Mouse (Mus musculus) neural tube, embryonic 13.5 days (tissue): ENCODE measurements around the gene Mthfd1. TPM values are rescaled to one million over a fixed set of nuclear protein-coding genes. Genes with fewer than 3 reads are reported as not detected.

Experiments
- ATAC-seq: fragments of 200-750 bp; cut with Nextera tagmentation; 2 replicates; pipeline ENCODE4 v1.8.0; 2017; ENCODE audit warnings: low read depth, mild to moderate bottlenecking, moderate TSS enrichment, moderate library complexity
- H3K27ac ChIP-seq: fragments of 300-500 bp; sonication (generic); replicated peaks from 2 replicates; pipeline ENCODE4 v1.5.1; 2015; ENCODE audit warnings: moderate library complexity, mild to moderate bottlenecking, inconsistent platforms
- H3K27me3 ChIP-seq: fragments of 300-500 bp; sonication (generic); 2 replicates; pipeline ENCODE4 v1.6.1; 2015; ENCODE audit warnings: mild to moderate bottlenecking, inconsistent platforms
- H3K36me3 ChIP-seq: fragments of 300-500 bp; sonication (generic); 2 replicates; pipeline ENCODE4 v1.6.1; 2015; ENCODE audit warnings: mild to moderate bottlenecking, inconsistent platforms
- H3K4me1 ChIP-seq: fragments of 300-500 bp; sonication (generic); replicated peaks from 2 replicates; pipeline ENCODE4 v1.6.1; 2015; ENCODE audit warnings: inconsistent platforms
- H3K4me2 ChIP-seq: fragments of 300-500 bp; sonication (generic); 2 replicates; pipeline ENCODE4 v1.6.1; 2015; ENCODE audit warnings: inconsistent platforms, mild to moderate bottlenecking, moderate library complexity
- H3K4me3 ChIP-seq: fragments of 300-500 bp; sonication (generic); 2 replicates; pipeline ENCODE4 v1.5.1; 2015; ENCODE audit warnings: mild to moderate bottlenecking, inconsistent platforms
- H3K9ac ChIP-seq: fragments of 300-500 bp; sonication (generic); 2 replicates; pipeline ENCODE4 v1.6.1; 2015; ENCODE audit warnings: moderate library complexity, mild to moderate bottlenecking, inconsistent platforms
- H3K9me3 ChIP-seq: fragments of 300-500 bp; sonication (generic); 2 replicates; pipeline ENCODE4 v1.6.1; 2016; ENCODE audit warnings: inconsistent platforms
- WGBS: fragments of 180-500 bp; shearing (Covaris S2); methylation state at CpG from one replicate; pipeline ENCODE4 v1.1.7; 2015; 5-methylcytosine and 5-hydroxymethylcytosine counted together
- polyA plus RNA-seq: library from polyadenylated mRNA; unstranded; fragments of >200 nt; fragmentation: Nextera tagmentation; extraction: Ambion mirVana; gene quantifications from 2 replicates; pipeline ENCODE4 v1.2.1, GENCODE M21; 2015

Mthfd1 gene
- polyA plus RNA-seq, 1 experiment from 2014 or later = 23.1 TPM

- no peaks in the 10 kb centered on the region for H3K27me3 ChIP-seq
- no peak overlapping the region for H3K27ac ChIP-seq
- WGBS = 90% methylated on average over 8 of the region's 8 CpGs
- H3K4me3 ChIP-seq = no peak overlapping the region
- ATAC-seq = no peak
- H3K4me2 ChIP-seq = no peak overlapping the region
- no peak overlapping the region for H3K9ac ChIP-seq
- H3K4me1 ChIP-seq = no peaks in the 10 kb centered on the region
- no peaks in the 10 kb centered on the region for H3K36me3 ChIP-seq
- no peaks in the 10 kb centered on the region for H3K9me3 ChIP-seq
Measured at GRCm38 (mm10) chr12:76244981-76245380, 10.1 kb upstream of the Mthfd1 start.

DNA sequence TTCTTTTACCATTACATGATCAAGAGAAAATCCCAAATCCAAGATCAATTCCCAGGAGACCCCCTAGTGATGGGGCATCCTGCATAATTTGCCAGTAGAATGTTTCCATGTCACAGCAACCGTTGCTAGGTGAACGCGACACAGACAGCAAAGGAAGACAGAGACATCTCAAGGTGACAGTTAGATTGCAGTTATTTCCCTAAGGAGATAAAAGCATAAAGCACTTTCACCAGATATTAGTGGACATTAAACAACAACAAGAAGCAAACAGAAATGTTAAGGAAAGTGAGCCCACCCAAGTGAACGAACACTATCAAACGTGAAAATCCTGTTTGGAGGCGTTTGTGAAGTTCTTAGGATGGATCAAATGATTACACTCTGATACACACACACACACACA, 8.5 kb upstream of the Mthfd1 start, which contains the start of gene Tex21:
TSS of gene Tex21 (minus strand) at position 101 of the 400 bp plus-strand sequence.
- H3K4me1 ChIP-seq = no peaks in the 10 kb centered on the region
- no peaks in the 10 kb centered on the region for H3K36me3 ChIP-seq
- no peak within 1 kb of the TSS for H3K27ac ChIP-seq
- H3K4me3 ChIP-seq = no peak within 1 kb of the TSS
- no peak within 1 kb of the TSS for H3K9ac ChIP-seq
- H3K9me3 ChIP-seq = no peaks in the 10 kb centered on the region
- 74% methylated on average over 6 of the region's 6 CpGs for WGBS
- no peak for ATAC-seq
- H3K4me2 ChIP-seq = no peak within 1 kb of the TSS
- no peaks in the 10 kb centered on the region for H3K27me3 ChIP-seq

GRCm38 (mm10) chr12:76253090-76253489, 2.0 kb upstream of the Mthfd1 start:
- Histone ChIP-seq H3K27me3 (peaks cover 11% of the 10 kb centered on the region), H3K9me3 (no peaks in the 10 kb centered on the region), H3K36me3 (no peaks in the 10 kb centered on the region), H3K9ac (no peak overlapping the region), H3K4me1 (peaks cover 19% of the 10 kb centered on the region), H3K4me2 (no peak overlapping the region), H3K27ac (no peak overlapping the region), H3K4me3 (no peak overlapping the region)
- no peak for ATAC-seq
- WGBS = 88% methylated on average over 1 of the region's 1 CpGs

GRCm38 (mm10) chr12:76253591-76253990, 1.5 kb upstream of the Mthfd1 start:
- WGBS = 84% methylated on average over 2 of the region's 2 CpGs
- Histone ChIP-seq H3K27me3 (peaks cover 11% of the 10 kb centered on the region), H3K9ac (no peak overlapping the region), H3K27ac (no peak overlapping the region), H3K4me1 (peaks cover 19% of the 10 kb centered on the region), H3K4me3 (no peak overlapping the region), H3K9me3 (no peaks in the 10 kb centered on the region), H3K36me3 (no peaks in the 10 kb centered on the region), H3K4me2 (no peak overlapping the region)
- no peak for ATAC-seq

DNA sequence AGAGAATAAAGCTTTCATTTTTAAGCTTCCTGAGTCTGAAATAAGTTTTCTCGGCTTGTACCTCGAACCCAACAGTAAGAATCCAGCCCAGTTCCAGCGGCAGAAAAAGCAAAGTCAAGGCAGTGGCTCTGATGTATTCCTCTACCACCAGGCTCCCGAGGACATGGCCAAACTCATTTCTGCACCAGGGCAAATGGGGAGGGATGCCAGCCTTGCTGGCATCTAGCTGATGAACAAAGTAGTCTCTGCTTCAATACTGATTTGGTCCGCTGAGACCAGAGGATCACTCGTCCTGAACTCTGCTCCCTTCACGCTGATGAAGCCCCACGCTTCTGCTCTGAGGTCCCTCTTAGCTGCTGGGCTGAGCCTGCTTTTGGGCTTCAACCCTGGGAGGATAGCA, 1.1 kb upstream of the Mthfd1 start:
- H3K4me1 ChIP-seq = peaks cover 19% of the 10 kb centered on the region
- no peak overlapping the region for H3K4me3 ChIP-seq
- ATAC-seq = no peak
- no peak overlapping the region for H3K27ac ChIP-seq
- H3K36me3 ChIP-seq = no peaks in the 10 kb centered on the region
- no peak overlapping the region for H3K4me2 ChIP-seq
- H3K9me3 ChIP-seq = no peaks in the 10 kb centered on the region
- peaks cover 11% of the 10 kb centered on the region for H3K27me3 ChIP-seq
- WGBS = 80% methylated on average over 8 of the region's 8 CpGs
- H3K9ac ChIP-seq = no peak overlapping the region

- no peak; the same call in 1 of the 2 replicates for ATAC-seq
- Histone ChIP-seq H3K4me1 (peaks cover 19% of the 10 kb centered on the region), H3K27ac (peak overlapping the region; percentile 81), H3K4me3 (peak overlapping the region; percentile 62), H3K27me3 (peaks cover 11% of the 10 kb centered on the region), H3K36me3 (no peaks in the 10 kb centered on the region), H3K9me3 (no peaks in the 10 kb centered on the region), H3K9ac (peak overlapping the region; percentile 78), H3K4me2 (peak overlapping the region; percentile 75)
- WGBS = under 1% methylated on average over 11 of the region's 11 CpGs
Measured at GRCm38 (mm10) chr12:76255499-76255875, 389 bp downstream of the Mthfd1 start.

DNA sequence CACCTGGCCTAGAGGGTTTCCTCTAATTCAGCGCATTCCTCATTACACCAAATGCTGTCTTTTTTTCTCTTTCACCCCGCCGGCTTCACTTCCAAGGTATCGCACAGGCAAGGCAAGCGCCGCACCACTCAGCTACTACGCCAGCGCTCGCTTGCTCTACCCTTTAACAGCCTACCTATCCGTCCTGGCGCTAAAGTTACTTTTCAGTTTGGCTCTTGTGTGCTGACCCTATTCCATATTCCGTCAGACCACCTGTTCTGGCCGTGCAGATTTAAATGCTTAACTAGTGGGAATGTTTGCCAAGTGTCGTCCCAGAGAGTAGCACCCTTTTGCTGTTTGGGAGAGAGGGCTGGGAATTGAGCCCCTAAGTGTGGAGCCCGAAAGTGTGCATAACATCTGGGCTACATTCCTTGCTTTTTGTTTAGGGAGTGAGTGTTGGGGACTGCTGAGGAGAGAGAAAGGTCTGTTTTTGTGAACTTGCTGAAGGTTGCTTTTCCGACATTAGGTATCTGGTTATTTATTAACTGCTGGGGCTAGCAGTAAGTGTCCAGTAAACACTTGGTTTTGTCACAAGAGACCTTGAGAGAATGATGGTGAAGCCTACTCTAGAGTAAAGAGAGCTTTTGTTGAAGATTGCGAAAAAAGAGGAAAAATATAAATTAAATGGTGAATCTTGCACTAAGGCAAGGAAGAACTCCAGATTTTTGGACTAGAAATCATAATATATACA, 1.2 kb downstream of the Mthfd1 start:
- Histone ChIP-seq H3K36me3 (no peaks in the 10 kb centered on the region), H3K9me3 (no peaks in the 10 kb centered on the region), H3K27ac (no peak overlapping the region), H3K9ac (peak overlapping the region; percentile 78), H3K4me1 (peaks cover 19% of the 10 kb centered on the region), H3K4me3 (peak overlapping the region; percentile 62), H3K4me2 (peak overlapping the region; percentile 75), H3K27me3 (peaks cover 11% of the 10 kb centered on the region)
- 5% methylated on average over 17 of the region's 17 CpGs for WGBS
- ATAC-seq = no peak

- Histone ChIP-seq H3K36me3 (no peaks in the 10 kb centered on the region), H3K9me3 (no peaks in the 10 kb centered on the region), H3K4me2 (no peak overlapping the region), H3K4me1 (peaks cover 12% of the 10 kb centered on the region), H3K9ac (no peak overlapping the region), H3K27me3 (peaks cover 11% of the 10 kb centered on the region), H3K27ac (no peak overlapping the region), H3K4me3 (no peak overlapping the region)
- WGBS = 91% methylated on average over 3 of the region's 3 CpGs
- ATAC-seq = no peak
Measured at GRCm38 (mm10) chr12:76260673-76261072, 5.6 kb downstream of the Mthfd1 start.

DNA sequence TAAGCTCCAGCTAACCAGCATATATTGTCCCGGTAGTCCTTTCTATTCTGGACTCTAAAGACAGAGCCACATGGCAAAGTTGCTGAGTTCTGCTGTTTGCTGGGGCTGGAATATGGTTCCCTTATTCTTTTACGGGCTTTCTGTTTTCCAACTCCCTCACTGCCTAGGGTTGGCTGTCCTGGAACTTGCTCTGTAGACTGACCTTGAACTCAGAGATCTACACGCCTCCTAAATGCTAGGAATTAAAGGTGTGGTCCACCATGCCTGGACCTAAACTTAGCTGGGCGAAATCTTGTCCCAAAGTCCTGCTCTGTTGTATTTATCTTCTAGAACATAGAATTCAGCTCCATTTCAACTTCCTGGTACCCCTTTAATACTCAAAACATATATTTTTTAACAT, 6.5 kb downstream of the Mthfd1 start:
- H3K4me1 ChIP-seq = peaks cover 3% of the 10 kb centered on the region; the same call in 1 of the 2 replicates
- H3K27me3 ChIP-seq = peaks cover 4% of the 10 kb centered on the region; the same call in 1 of the 2 replicates
- H3K36me3 ChIP-seq = no peaks in the 10 kb centered on the region; the same call in 1 of the 2 replicates
- 94% methylated on average over 4 of the region's 4 CpGs for WGBS
- no peak overlapping the region for H3K4me2 ChIP-seq
- no peak for ATAC-seq
- no peak overlapping the region for H3K27ac ChIP-seq
- no peak overlapping the region for H3K4me3 ChIP-seq
- no peaks in the 10 kb centered on the region for H3K9me3 ChIP-seq
- no peak overlapping the region for H3K9ac ChIP-seq

GRCm38 (mm10) chr12:76262918-76263317, 7.8 kb downstream of the Mthfd1 start:
- WGBS = 97% methylated on average over 4 of the region's 4 CpGs

GRCm38 (mm10) chr12:76263876-76264275, 8.8 kb downstream of the Mthfd1 start:
- Histone ChIP-seq H3K36me3 (no peaks in the 10 kb centered on the region; the same call in 1 of the 2 replicates), H3K4me3 (no peak overlapping the region), H3K4me2 (no peak overlapping the region), H3K9me3 (no peaks in the 10 kb centered on the region), H3K27ac (no peak overlapping the region), H3K27me3 (no peaks in the 10 kb centered on the region), H3K9ac (no peak overlapping the region), H3K4me1 (no peaks in the 10 kb centered on the region)
- WGBS = 39% methylated on average over 1 of the region's 1 CpGs
- no peak for ATAC-seq

More at GRCm38 (mm10) chr12:76262918-76263317, 7.8 kb downstream of the Mthfd1 start:
- H3K9ac ChIP-seq = no peak overlapping the region
- H3K9me3 ChIP-seq = no peaks in the 10 kb centered on the region
- H3K4me2 ChIP-seq = no peak overlapping the region
- ATAC-seq = no peak
- H3K36me3 ChIP-seq = no peaks in the 10 kb centered on the region; the same call in 1 of the 2 replicates
- no peak overlapping the region for H3K27ac ChIP-seq
- no peaks in the 10 kb centered on the region for H3K27me3 ChIP-seq
- H3K4me3 ChIP-seq = no peak overlapping the region
- H3K4me1 ChIP-seq = no peaks in the 10 kb centered on the region

- no peak overlapping the region for H3K4me2 ChIP-seq
- H3K9ac ChIP-seq = no peak overlapping the region
- H3K4me3 ChIP-seq = no peak overlapping the region
- 89% methylated on average over 9 of the region's 9 CpGs for WGBS
- H3K9me3 ChIP-seq = no peaks in the 10 kb centered on the region
- no peak overlapping the region for H3K27ac ChIP-seq
- no peaks in the 10 kb centered on the region; the same call in 1 of the 2 replicates for H3K36me3 ChIP-seq
- no peaks in the 10 kb centered on the region for H3K4me1 ChIP-seq
- no peak for ATAC-seq
- no peaks in the 10 kb centered on the region for H3K27me3 ChIP-seq
Measured at GRCm38 (mm10) chr12:76264325-76264965, 9.3 kb downstream of the Mthfd1 start.
